Mouse (Mus musculus): ENCODE data around the gene Olfr538. TPM values are rescaled to one million over a fixed set of nuclear protein-coding genes. Genes with fewer than 3 reads are reported as not detected.
"Not testable (repeated sequence)": the region's sequence is repeated elsewhere in the genome, so short reads cannot be mapped to it uniquely, and the experiment has no call there.

Olfr538 gene
- polyA plus RNA-seq (2014; fragmentation: Nextera tagmentation; extraction: Ambion mirVana): not detected in 2 replicates

DNA sequence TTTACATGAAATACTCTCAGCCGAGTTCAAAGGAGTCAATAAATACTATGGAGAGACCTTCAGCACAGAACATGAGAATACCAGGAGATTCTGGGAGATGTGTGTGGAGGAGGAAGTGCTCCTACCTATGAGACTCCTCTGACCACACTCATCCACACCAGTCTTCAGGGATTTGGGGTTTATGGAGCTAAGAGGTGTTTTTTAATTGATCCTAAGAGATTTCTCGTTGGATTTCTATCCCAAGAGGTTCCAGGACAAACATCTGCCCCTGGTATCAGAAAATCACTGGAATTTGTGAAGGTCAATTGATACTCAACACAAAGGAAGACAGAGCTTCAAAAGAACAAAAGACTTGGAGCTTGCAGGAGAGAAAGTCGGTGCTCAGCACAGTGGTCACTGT is at the start of gene Olfr538:
Olfr538 (plus strand) TSS at position 301 of the 400 bp plus-strand sequence.
- WGBS: 50% methylated on average over 3 of the region's 3 CpGs
- H3K27ac ChIP-seq (ENCODE audit: low read depth, low read length): no peak within 1 kb of the TSS
- no peak within 1 kb of the TSS for H3K4me2 ChIP-seq (replicated peaks; ENCODE audit: low read depth, low read length)
- no peak for DNase-seq (ENCODE audit: low spot score)
- no peaks in the 10 kb centered on the region for H3K4me1 ChIP-seq (replicated peaks; ENCODE audit: control insufficient read depth, insufficient read depth, low read length)
- H3K36me3 ChIP-seq (ENCODE audit: control insufficient read depth, insufficient read depth, low read length): no peaks in the 10 kb centered on the region
- H3K4me3 ChIP-seq (ENCODE audit: low read depth, low read length): no peak within 1 kb of the TSS
- no peaks in the 10 kb centered on the region for H3K27me3 ChIP-seq (ENCODE audit: control insufficient read depth, insufficient read depth, low read length)
- H3K9me3 ChIP-seq (ENCODE audit: control insufficient read depth, low read length): no peaks in the 10 kb centered on the region
- no peak within 1 kb of the TSS for H3K9ac ChIP-seq (ENCODE audit: low read depth, low read length)
- ATAC-seq (ENCODE audit: low FRiP score): no peak

DNA sequence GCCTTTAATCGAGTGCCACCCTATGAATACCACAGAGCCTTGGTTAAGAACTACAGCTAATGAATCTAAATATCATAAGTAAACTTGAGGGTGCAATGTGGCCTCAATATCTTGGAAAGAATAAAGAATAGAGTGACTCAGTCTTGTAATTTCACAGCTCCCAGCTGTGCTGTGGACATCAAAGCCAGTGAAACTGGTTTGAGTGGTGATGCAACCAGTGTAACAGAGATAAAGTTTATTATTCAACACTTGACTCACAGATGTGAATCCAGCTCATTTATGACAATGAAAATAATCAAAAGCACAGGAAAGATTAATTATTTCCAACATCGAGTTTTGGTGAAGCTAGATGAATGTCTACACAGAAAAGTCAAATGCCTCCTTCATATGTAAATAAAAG is 27.9 kb upstream of the Olfr538 start:
- Histone ChIP-seq H3K4me2 (replicated peaks; ENCODE audit: low read depth, low read length) (no peak overlapping the region), H3K4me3 (ENCODE audit: low read depth, low read length) (no peak overlapping the region), H3K9ac (ENCODE audit: low read depth, low read length) (no peak overlapping the region), H3K27ac (ENCODE audit: low read depth, low read length) (no peak overlapping the region), H3K4me1 (replicated peaks; ENCODE audit: control insufficient read depth, insufficient read depth, low read length) (no peaks in the 10 kb centered on the region), H3K36me3 (ENCODE audit: control insufficient read depth, insufficient read depth, low read length) (no peaks in the 10 kb centered on the region), H3K27me3 (ENCODE audit: control insufficient read depth, insufficient read depth, low read length) (no peaks in the 10 kb centered on the region), H3K9me3 (ENCODE audit: control insufficient read depth, low read length) (no peaks in the 10 kb centered on the region)
- ATAC-seq (ENCODE audit: low FRiP score): no peak
- WGBS: 81% methylated on average over 2 of the region's 2 CpGs
- no peak for DNase-seq (ENCODE audit: low spot score)

DNA sequence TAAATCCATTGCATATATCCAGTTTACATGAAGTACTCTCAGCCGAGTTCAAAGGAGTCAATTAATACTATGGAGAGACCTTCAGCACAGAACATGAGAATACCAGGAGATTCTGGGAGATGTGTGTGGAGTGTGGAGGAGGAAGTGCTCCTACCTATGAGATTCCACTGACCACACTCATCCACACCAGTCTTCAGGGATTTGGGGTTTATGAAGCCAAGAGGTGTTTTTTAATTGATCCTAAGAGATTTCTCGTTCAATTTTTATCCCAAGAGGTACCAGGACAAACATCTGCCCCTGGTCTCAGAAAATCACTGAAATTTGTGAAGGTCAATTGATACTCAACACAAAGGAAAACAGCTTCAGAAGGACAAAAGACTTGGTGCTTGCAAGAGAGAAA is 33.3 kb downstream of the Olfr538 start, which contains the start of gene Olfr46:
Olfr46 (plus strand) TSS at position 301 of the 400 bp plus-strand sequence.
- not testable (repeated sequence) for DNase-seq (ENCODE audit: low spot score); H3K4me3 ChIP-seq (ENCODE audit: low read depth, low read length); H3K4me1 ChIP-seq (replicated peaks; ENCODE audit: control insufficient read depth, insufficient read depth, low read length); ATAC-seq (ENCODE audit: low FRiP score); H3K4me2 ChIP-seq (replicated peaks; ENCODE audit: low read depth, low read length); H3K9me3 ChIP-seq (ENCODE audit: control insufficient read depth, low read length); H3K36me3 ChIP-seq (ENCODE audit: control insufficient read depth, insufficient read depth, low read length); H3K9ac ChIP-seq (ENCODE audit: low read depth, low read length); H3K27me3 ChIP-seq (ENCODE audit: control insufficient read depth, insufficient read depth, low read length); H3K27ac ChIP-seq (ENCODE audit: low read depth, low read length)
- WGBS: 78% methylated on average over 2 of the region's 2 CpGs

Other genes starting within 250 kb of the Olfr538 start
- gene Olfr525, start 247.0 kb upstream of the Olfr538 start, polyA plus RNA-seq (2014; fragmentation: Nextera tagmentation; extraction: Ambion mirVana): not detected in 2 replicates
- not detected in 2 replicates for gene Olfr527, start 233.9 kb upstream of the Olfr538 start, polyA plus RNA-seq (2014; fragmentation: Nextera tagmentation; extraction: Ambion mirVana)
- gene Olfr60, start 206.2 kb upstream of the Olfr538 start, polyA plus RNA-seq (2014; fragmentation: Nextera tagmentation; extraction: Ambion mirVana): not detected in 2 replicates
- gene Olfr530, start 191.6 kb upstream of the Olfr538 start, polyA plus RNA-seq (2014; fragmentation: Nextera tagmentation; extraction: Ambion mirVana): not detected in 2 replicates
- not detected in 2 replicates for gene Olfr531, start 165.0 kb upstream of the Olfr538 start, polyA plus RNA-seq (2014; fragmentation: Nextera tagmentation; extraction: Ambion mirVana)
- gene Olfr532, start 146.2 kb upstream of the Olfr538 start, polyA plus RNA-seq (2014; fragmentation: Nextera tagmentation; extraction: Ambion mirVana): not detected in 2 replicates
- gene Olfr533, start 104.5 kb upstream of the Olfr538 start, polyA plus RNA-seq (2014; fragmentation: Nextera tagmentation; extraction: Ambion mirVana): not detected in 2 replicates
- not detected in 2 replicates for gene Olfr535, start 83.7 kb upstream of the Olfr538 start, polyA plus RNA-seq (2014; fragmentation: Nextera tagmentation; extraction: Ambion mirVana)
- gene Olfr536, start 60.5 kb upstream of the Olfr538 start, polyA plus RNA-seq (2014; fragmentation: Nextera tagmentation; extraction: Ambion mirVana): not detected in 2 replicates
- gene Olfr46, start 33.4 kb downstream of the Olfr538 start, polyA plus RNA-seq (2014; fragmentation: Nextera tagmentation; extraction: Ambion mirVana): not detected in 2 replicates
- not detected in 2 replicates for gene Olfr61, start 61.1 kb downstream of the Olfr538 start, polyA plus RNA-seq (2014; fragmentation: Nextera tagmentation; extraction: Ambion mirVana)
- gene Olfr53, start 78.6 kb downstream of the Olfr538 start, polyA plus RNA-seq (2014; fragmentation: Nextera tagmentation; extraction: Ambion mirVana): not detected in 2 replicates
- gene Olfr539, start 92.0 kb downstream of the Olfr538 start, polyA plus RNA-seq (2014; fragmentation: Nextera tagmentation; extraction: Ambion mirVana): not detected in 2 replicates
- gene Olfr45, start 114.1 kb downstream of the Olfr538 start, polyA plus RNA-seq (2014; fragmentation: Nextera tagmentation; extraction: Ambion mirVana): not detected in 2 replicates
- gene Olfr541, start 129.4 kb downstream of the Olfr538 start, polyA plus RNA-seq (2014; fragmentation: Nextera tagmentation; extraction: Ambion mirVana): not detected in 2 replicates
- gene Cyp2e1, start 195.9 kb downstream of the Olfr538 start, polyA plus RNA-seq (2014; fragmentation: Nextera tagmentation; extraction: Ambion mirVana): not detected in 2 replicates
- gene Syce1, start 220.0 kb downstream of the Olfr538 start, polyA plus RNA-seq (2014; fragmentation: Nextera tagmentation; extraction: Ambion mirVana): 0.45 TPM in 1 of 2 replicates, not detected in the other

Measured in hindbrain, embryonic 11.5 days (tissue).